Mouse (Mus musculus) olfactory bulb, adult 2 months (tissue): Measurements from ENCODE around the gene Fto. TPM values are rescaled to one million over a fixed set of nuclear protein-coding genes. Genes with fewer than 3 reads are reported as not detected.

ENCODE experiments used
- H3K27ac ChIP-seq: fragments of 200-500 bp; 2 replicates; pipeline ENCODE4 v1.5.1; 2012; ENCODE audit warnings: low read depth, low read length; ENCODE audit not compliant: insufficient read depth
- H3K4me1 ChIP-seq: fragments of 200-500 bp; 2 replicates; pipeline ENCODE4 v1.6.1; 2012; ENCODE audit warnings: low read length; ENCODE audit not compliant: control insufficient read depth, insufficient read depth
- H3K4me3 ChIP-seq: fragments of 200-500 bp; 2 replicates; pipeline ENCODE4 v1.5.1; 2012; ENCODE audit warnings: mild to moderate bottlenecking, low read depth, low read length, moderate library complexity; ENCODE audit not compliant: insufficient read depth
- CTCF ChIP-seq: fragments of 200-500 bp; IDR thresholded peaks from 2 replicates; pipeline ENCODE4 v1.5.1; 2012; ENCODE audit warnings: low read depth, mild to moderate bottlenecking, low read length, moderate library complexity; ENCODE audit not compliant: insufficient read depth
- POLR2A ChIP-seq: fragments of 200-500 bp; IDR thresholded peaks from 2 replicates; pipeline ENCODE4 v1.6.1; 2012; ENCODE audit warnings: mild to moderate bottlenecking, low read depth, low read length, moderate library complexity; ENCODE audit not compliant: insufficient read depth
- WGBS: fragments of 180-500 bp; shearing (Covaris S2); methylation state at CpG from one replicate; pipeline ENCODE4 v1.1.7; 2018; 5-methylcytosine and 5-hydroxymethylcytosine counted together
- polyA plus RNA-seq: library from polyadenylated mRNA; stranded (reverse); fragments of >200 nt; gene quantifications from 2 replicates; pipeline ENCODE4 v1.2.4, GENCODE M21; 2012; ENCODE audit warnings: low replicate concordance; ENCODE audit not compliant: missing spikeins, insufficient read depth, insufficient read length

Fto gene
- polyA plus RNA-seq, 1 experiment = not detected

- TF ChIP-seq POLR2A (no peak), CTCF (no peak)
- Histone ChIP-seq H3K4me1 (no peaks in the 10 kb centered on the region), H3K27ac (no peak overlapping the region), H3K4me3 (no peak overlapping the region)
- WGBS = 86% methylated on average over 8 of the region's 8 CpGs
Observed at GRCm38 (mm10) chr8:91493373-91493772, 180.0 kb downstream of the Fto start.

- TF ChIP-seq POLR2A (no peak), CTCF (no peak)
- H3K4me3 ChIP-seq = no peak overlapping the region
- H3K4me1 ChIP-seq = peaks cover 3% of the 10 kb centered on the region; the same call in 1 of the 2 replicates
- no peak overlapping the region for H3K27ac ChIP-seq
- WGBS = 82% methylated on average over 10 of the region's 10 CpGs
Observed at GRCm38 (mm10) chr8:91494501-91495259, 181.4 kb downstream of the Fto start.

GRCm38 (mm10) chr8:91495260-91495601, 181.9 kb downstream of the Fto start:
- Histone ChIP-seq H3K4me3 (no peak overlapping the region), H3K4me1 (peaks cover 3% of the 10 kb centered on the region; the same call in 1 of the 2 replicates), H3K27ac (no peak overlapping the region)
- no peak for TF ChIP-seq POLR2A
- no peak for TF ChIP-seq CTCF
- 82% methylated on average over 2 of the region's 2 CpGs for WGBS

- Histone ChIP-seq H3K4me3 (no peak overlapping the region), H3K27ac (no peak overlapping the region), H3K4me1 (peaks cover 3% of the 10 kb centered on the region; the same call in 1 of the 2 replicates)
- TF ChIP-seq POLR2A (no peak), CTCF (no peak)
Observed at GRCm38 (mm10) chr8:91496000-91496399, 182.7 kb downstream of the Fto start.

GRCm38 (mm10) chr8:91496936-91497335, 183.6 kb downstream of the Fto start:
- TF ChIP-seq POLR2A = no peak
- no peak for TF ChIP-seq CTCF
- H3K27ac ChIP-seq = no peak overlapping the region
- 90% methylated on average over 7 of the region's 7 CpGs for WGBS
- H3K4me3 ChIP-seq = no peak overlapping the region
- H3K4me1 ChIP-seq = peaks cover 3% of the 10 kb centered on the region; the same call in 1 of the 2 replicates

GRCm38 (mm10) chr8:91498611-91499010, 185.3 kb downstream of the Fto start:
- peaks cover 4% of the 10 kb centered on the region; the same call in 1 of the 2 replicates for H3K4me1 ChIP-seq
- no peak for TF ChIP-seq POLR2A
- TF ChIP-seq CTCF = no peak
- no peak overlapping the region for H3K27ac ChIP-seq
- H3K4me3 ChIP-seq = no peak overlapping the region
- WGBS = 77% methylated on average over 9 of the region's 9 CpGs

GRCm38 (mm10) chr8:91499303-91499702, 186.0 kb downstream of the Fto start:
- Histone ChIP-seq H3K4me3 (no peak overlapping the region), H3K27ac (no peak overlapping the region), H3K4me1 (peaks cover 10% of the 10 kb centered on the region)
- WGBS = 63% methylated on average over 2 of the region's 2 CpGs
- TF ChIP-seq POLR2A (no peak), CTCF (no peak)

GRCm38 (mm10) chr8:91501960-91502600, 188.8 kb downstream of the Fto start:
- H3K27ac ChIP-seq = no peak overlapping the region
- 87% methylated on average over 11 of the region's 11 CpGs for WGBS
- TF ChIP-seq POLR2A (no peak), CTCF (no peak)

GRCm38 (mm10) chr8:91502791-91503190, 189.5 kb downstream of the Fto start:
- H3K4me1 ChIP-seq = peaks cover 17% of the 10 kb centered on the region
- H3K27ac ChIP-seq = no peak overlapping the region
- 83% methylated on average over 5 of the region's 5 CpGs for WGBS
- H3K4me3 ChIP-seq = no peak overlapping the region
- TF ChIP-seq CTCF (no peak), POLR2A (no peak)

More at GRCm38 (mm10) chr8:91501960-91502600, 188.8 kb downstream of the Fto start:
- Histone ChIP-seq H3K4me3 (no peak overlapping the region), H3K4me1 (peaks cover 14% of the 10 kb centered on the region)

GRCm38 (mm10) chr8:91504360-91504759, 191.0 kb downstream of the Fto start:
- Histone ChIP-seq H3K4me3 (no peak overlapping the region), H3K4me1 (peaks cover 13% of the 10 kb centered on the region), H3K27ac (no peak overlapping the region)
- no peak for TF ChIP-seq POLR2A
- TF ChIP-seq CTCF = no peak
- WGBS = 96% methylated on average over 3 of the region's 3 CpGs
